ENCODE assay signal across 8 mouse cellular contexts in genomic region chr11:23895060-23895426, GRCm38 (mm10). TPM values are rescaled to one million over a fixed set of nuclear protein-coding genes. Genes with fewer than 3 reads are reported as not detected.
DNase-seq lines count a peak whose midpoint lies in the region; ATAC-seq lines count a peak whose summit lies in the region.

Gene Papolg (minus strand): TSS chr11:23895253.

- DNase-seq in adipocyte (ENCODE audit: low spot score) = peak; percentile 89
- peak; percentile 95 for DNase-seq in embryo, embryonic 10 days (ENCODE audit: low spot score)
- DNase-seq in gastrocnemius, postnatal 10 days = peak; percentile 90
- DNase-seq in induced T-regulatory cell, adult 2 months (ENCODE audit: low read depth) = peak; percentile 95
- DNase-seq in left cerebral cortex, adult 9 months (ENCODE audit: low spot score in 2 of 2) = peak; percentile 71 to 90
- peak; percentile 87 for DNase-seq in right cerebral cortex, postnatal 14 days
- peak; percentile 91 for DNase-seq in urinary bladder, postnatal 36 days (ENCODE audit: low spot score in 2 of 2)

- peak; percentile 99 for ATAC-seq in megakaryocyte progenitor cell, adult 5-6 weeks (replicated peaks; ENCODE audit: poor library complexity)

RNA-seq across cellular contexts. Expression of gene Papolg, which starts in this region (rescaled TPM):
- 1 to 10 TPM; 4.3 to 6.2 TPM for total RNA-seq in gastrocnemius, postnatal 10 days (2021)
- total RNA-seq in megakaryocyte progenitor cell, adult 5-6 weeks (2015) = 17.9 and 24.2 TPM in 2 replicates
- total RNA-seq in megakaryocyte progenitor cell, adult 5-6 weeks (2017) = 16.1 and 22.0 TPM in 2 replicates

Comparison
In these comparisons a context has a peak if more than half of its experiments do, and no peak if none do; other contexts are left out.
1. Peak in every context shown above with its lines: DNase-seq and ATAC-seq.